Mouse (Mus musculus): ENCODE data around the gene Kif22.

Kif22 gene

DNA sequence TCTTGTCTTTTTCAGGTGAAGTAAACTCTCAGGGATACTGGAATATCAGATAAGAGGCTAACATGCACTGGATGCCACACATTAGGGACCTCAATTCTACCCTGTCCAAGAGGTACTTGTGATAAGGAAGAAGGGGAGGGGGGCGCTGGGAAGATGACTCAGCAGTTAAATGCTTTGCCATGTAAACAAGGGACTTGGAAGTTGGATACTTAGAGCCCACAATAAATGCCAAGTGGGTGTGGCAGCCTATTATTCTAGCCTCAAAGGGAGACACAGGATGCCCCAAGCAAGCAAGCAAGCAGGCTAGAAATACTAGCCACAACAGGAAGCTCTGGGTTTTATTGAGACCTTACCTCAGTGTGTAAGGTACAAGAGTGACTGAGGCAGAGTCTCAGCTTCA is 11.0 kb downstream of the Kif22 start:
- DNase-seq (ENCODE audit: extremely low spot score): no peak

GRCm38 (mm10) chr7:127030172-127030571 is 12.1 kb downstream of the Kif22 start:
- DNase-seq (ENCODE audit: extremely low spot score): no peak

- no peak for DNase-seq (ENCODE audit: extremely low spot score)
These were observed 14.4 kb downstream of the Kif22 start for GRCm38 (mm10) chr7:127027885-127028284.

DNA sequence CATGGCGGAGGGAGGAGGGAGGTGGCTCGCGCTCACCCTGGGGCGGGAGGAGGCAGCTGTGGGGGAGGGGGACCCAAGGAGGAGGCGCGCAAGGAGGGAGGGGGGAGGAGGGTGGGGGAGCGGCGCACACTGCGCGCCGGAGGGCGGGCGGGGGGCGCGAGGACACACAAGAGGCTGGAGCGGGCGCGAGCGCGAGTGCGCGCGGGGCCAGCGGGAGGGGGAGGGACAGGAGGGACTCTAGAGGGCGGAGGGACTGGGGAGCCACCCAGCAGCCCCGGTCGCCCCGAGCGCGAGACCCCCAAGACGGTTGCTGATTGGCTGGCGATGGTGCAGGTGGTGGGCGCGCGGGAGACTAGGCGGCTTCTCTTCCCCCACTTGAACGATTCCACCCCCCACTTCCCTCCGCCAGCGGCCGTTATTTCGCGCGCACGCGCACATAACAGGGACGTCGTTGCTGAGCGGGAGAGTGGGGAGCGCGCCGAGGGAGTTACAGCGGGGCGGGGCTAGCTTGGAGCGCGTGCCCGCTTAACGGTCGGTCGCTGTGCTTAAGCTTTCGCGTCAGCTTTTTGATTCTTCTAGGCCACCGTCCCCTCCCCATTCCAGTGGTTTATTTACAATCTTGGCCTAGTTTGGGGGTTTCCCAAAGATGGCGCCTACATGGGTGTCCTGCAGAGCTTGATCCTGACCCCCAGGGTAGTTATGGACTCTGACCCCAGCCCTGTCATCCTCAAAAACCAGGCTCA is 15.1 kb downstream of the Kif22 start, which contains the start of gene Maz:
Gene Maz, minus strand, starts transcription at position 54 of the 743 bp plus-strand sequence.
- DNase-seq (ENCODE audit: extremely low spot score): peak; percentile 100

GRCm38 (mm10) chr7:127026616-127026983 is 15.7 kb downstream of the Kif22 start:
- DNase-seq (ENCODE audit: extremely low spot score): no peak

- DNase-seq (ENCODE audit: extremely low spot score): peak; percentile 83
These were observed 16.1 kb downstream of the Kif22 start for GRCm38 (mm10) chr7:127026161-127026600.

GRCm38 (mm10) chr7:127025556-127026160 is 16.6 kb downstream of the Kif22 start:
- peak; percentile 51 for DNase-seq (ENCODE audit: extremely low spot score)

GRCm38 (mm10) chr7:127024755-127025555 is 17.3 kb downstream of the Kif22 start:
- DNase-seq (ENCODE audit: extremely low spot score): peak; percentile 77

GRCm38 (mm10) chr7:127023896-127024690 is 18.2 kb downstream of the Kif22 start:
- DNase-seq (ENCODE audit: extremely low spot score): no peak

DNA sequence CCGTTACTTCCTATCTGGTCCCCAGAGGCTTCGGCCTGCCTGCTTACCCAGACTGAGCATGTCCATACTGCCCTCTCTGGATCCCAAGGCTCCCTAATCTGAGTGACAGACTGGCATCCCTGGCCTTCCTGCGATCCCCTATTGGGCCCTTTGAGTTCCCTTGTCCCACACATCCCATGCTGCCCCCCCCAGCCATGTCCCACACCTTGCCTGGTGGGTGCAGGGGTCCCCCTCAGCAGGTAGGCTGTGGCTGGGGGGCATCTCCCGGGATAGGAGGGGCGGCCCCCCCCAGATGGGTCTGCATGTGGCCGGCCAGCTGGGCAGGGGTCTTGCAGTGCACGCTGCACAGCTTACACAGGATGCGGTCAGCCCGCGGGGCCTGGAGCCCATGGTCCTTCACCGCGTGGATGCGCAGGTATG is 19.0 kb downstream of the Kif22 start:
- DNase-seq (ENCODE audit: extremely low spot score): peak; percentile 19

DNA sequence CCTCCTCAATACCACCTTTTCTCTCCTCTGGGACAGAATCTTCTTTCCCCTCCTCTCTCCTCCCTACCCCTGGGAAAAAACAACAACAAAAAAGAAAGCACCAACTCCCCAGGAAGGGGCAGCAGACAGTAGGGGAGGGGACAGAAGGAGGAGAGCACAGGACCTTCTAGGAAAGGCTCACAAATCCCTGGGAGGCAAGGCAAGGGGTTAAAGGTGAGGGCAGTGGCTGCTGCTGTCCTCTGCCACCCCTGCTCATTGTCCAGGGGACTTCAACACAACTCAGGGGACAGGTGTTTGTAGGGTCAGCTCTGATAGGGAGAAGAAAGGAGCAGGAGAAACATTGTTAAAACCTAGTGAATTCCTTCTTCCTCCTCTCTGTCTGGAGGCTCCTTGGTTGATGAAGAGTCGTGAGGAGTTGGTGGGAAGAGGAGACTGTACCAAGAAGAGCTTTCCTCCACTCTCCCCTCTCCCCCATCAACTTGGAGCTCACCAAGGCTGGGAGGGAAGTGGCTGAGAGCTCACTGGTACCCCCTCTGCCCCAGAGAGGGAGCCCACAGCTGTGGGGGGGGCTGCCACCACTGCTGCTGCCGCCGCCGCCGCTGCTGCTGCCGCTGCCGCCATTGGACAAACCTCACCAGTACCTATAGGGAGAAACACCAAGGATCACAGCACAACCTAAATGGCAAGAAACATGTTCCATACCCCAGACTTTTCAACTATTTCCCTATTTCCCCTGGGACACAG is 19.6 kb downstream of the Kif22 start:
- no peak for DNase-seq (ENCODE audit: extremely low spot score)

DNA sequence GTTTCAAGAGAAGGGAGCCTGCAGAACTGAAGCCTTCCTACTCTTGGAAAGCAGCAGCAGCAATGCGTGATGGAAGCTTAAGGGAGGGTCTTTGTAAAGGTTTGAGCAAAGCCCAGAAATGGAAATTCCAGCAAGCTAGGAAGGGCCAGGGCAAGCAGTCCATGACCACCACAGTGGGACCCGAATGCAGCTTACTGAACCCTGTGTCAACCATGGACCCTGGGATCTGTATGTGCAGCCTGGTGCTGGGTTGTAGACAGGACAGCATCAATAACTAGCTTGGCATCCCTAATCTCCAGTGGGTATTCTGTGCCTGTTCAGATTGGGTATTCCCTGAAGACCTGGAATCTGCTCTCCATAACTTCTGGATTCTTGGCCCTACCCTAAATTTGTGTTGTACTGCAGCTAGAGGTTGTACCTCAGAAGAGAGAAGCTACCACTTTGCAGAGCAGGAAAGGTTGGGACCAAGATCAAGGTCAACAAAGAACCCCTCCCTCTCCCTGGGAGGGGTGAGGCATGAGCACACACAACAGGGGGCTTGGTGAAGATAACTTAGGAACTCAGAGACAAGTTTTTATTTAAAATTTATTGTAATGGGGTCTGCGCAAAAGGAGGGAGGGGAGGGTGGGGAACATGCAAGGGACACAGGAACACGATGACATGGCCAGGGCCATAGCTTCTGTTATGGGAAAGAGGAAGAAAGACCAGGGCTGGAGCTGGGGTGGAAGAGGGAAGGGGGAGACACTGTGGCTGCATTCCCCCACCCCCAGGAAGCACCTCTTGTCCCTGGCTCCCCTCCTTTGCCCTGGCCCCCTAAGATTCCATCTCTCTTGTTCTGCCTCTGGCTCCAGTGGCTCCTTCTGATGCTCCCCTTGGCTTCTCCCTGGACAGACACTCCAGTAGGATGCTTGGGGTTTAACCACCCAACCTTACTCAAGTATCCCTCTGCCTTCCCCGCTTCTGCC is 20.4 kb downstream of the Kif22 start:
- no peak for DNase-seq (ENCODE audit: extremely low spot score)

DNA sequence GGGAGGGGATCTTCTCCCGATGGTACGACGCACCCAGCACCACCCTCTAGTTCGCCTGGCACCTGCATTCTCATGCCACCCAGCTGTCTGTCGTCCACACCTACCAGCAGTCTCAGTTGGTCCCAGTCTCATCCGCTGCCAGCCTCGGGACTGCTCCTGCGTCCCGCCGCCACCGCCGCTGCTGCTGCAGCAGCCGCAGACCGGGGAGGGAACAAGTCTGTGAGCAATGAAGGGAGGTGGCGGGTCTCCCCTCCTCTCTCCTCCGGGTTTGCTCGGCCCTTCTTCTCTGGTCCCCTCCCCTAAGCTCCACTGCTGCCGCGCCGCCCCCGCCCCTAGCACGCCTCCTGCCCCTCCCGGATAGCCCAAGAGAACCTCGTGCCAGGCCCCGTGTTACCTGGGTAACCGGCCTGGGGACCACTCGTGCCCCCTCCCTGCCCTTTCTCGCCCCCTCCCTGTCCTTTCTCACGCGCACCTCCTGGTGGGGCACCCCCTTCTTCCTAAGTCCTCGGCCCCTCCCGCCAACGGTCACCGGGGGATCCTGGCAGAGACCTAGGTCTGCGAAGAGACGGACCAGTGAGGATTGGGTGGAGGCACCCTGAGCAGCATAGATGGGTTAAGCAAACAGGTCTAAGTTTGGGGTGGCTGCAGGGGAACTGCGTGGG is 21.2 kb downstream of the Kif22 start, which contains the start of the genes Gm42742 and Prrt2:
Gene Gm42742, minus strand, starts transcription at position 197 of the 662 bp plus-strand sequence.
Gene Prrt2, minus strand, starts transcription at position 311 of the 662 bp plus-strand sequence.
- peak; percentile 82 for DNase-seq (ENCODE audit: extremely low spot score)

DNA sequence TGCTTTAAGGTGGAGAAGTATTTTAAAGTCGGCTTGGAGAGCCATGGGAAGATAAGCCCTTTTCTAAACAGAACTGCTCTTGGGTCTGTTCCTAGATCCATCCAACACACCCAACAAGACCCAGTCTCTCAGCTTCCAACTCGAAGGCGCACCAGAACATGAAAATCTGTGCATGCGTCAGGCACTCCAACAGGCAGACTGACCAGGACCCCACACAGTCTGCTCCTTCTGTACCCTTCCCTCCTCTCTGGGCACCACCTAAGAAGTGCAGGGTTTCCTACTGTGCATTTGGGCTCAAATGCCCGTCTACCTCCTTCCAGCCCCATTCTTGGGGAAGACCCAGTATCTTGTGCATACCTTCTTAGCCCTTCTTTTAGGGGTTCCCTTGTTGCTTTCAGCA is 21.8 kb downstream of the Kif22 start:
- DNase-seq (ENCODE audit: extremely low spot score): peak; percentile 15

DNA sequence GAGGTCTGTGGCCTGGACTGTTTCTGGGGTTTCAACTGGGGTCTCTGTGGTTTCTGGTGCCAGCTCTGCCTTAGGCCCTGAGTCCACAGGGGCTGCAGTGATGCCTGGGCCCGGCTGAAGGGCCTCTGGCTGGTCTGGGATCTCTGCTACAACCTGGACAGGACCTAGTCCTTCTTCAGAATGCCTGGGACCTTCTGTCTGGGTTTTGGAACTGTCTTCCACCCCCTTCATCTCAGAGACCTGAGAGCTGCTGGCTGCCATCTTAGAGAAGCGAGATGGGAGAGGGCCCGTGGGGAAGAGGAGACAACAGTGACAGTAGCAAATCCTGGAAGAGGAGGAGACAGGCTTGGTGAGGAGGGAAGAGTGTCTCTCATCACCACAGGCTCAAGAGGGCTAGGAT is 22.2 kb downstream of the Kif22 start:
- no peak for DNase-seq (ENCODE audit: extremely low spot score)

DNA sequence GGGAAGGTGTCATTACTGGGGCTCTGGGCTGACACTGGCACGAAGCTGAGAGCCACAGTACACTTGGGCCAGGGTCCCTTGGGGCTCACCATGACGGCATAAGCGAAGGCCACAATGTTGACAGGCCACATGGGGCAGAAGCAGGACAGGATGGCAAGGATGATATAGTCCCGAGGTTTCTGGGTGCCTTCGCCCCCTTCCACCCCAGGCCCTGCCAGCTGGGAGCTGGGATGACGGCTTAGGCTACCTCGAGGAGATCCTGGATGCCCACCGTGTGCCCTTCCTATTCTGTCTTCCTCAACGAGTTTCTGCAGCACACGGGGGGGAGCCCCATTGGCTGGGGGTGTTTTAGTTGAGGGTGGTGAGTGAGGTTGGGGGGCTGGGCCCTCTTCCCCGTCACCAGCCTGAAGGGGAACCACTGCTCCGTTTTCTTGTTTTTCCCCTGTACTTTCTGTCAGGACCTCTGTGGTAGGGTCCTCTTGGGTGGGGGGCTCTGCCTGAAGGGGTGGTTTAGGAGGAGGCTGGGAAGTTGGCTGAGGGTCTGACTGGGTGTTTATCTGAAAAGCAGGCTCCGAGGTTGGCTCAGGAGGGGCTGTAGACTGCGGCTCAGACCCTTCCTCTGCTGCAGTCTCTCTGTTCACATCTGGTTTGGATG is 22.8 kb downstream of the Kif22 start:
- DNase-seq (ENCODE audit: extremely low spot score): no peak

- no peak for DNase-seq (ENCODE audit: extremely low spot score)
These were observed 23.6 kb downstream of the Kif22 start for GRCm38 (mm10) chr7:127018416-127019305.

All from embryo, embryonic 9.5 days (tissue).